Mouse (Mus musculus) liver, embryonic 16.5 days (tissue): ENCODE results near the gene Rbm44. TPM values are rescaled to one million over a fixed set of nuclear protein-coding genes. Genes with fewer than 3 reads are reported as not detected.
A peak's percentile ranks its signal among the peaks of the same experiment; 100 is the strongest.

Source experiments
- ATAC-seq: fragments of 200-750 bp; cut with Nextera tagmentation; 2 replicates; pipeline ENCODE4 v1.8.0; 2017; ENCODE audit warnings: low read depth, mild to moderate bottlenecking, moderate number of reproducible peaks, moderate library complexity
- H3K27ac ChIP-seq: fragments of 300-500 bp; sonication (generic); 2 replicates; pipeline ENCODE4 v1.5.1; 2014; ENCODE audit warnings: mild to moderate bottlenecking, low read length
- H3K27me3 ChIP-seq: fragments of 300-500 bp; sonication (generic); 2 replicates; pipeline ENCODE4 v1.6.1; 2014; ENCODE audit warnings: low read depth, low read length, mixed read lengths; ENCODE audit not compliant: control insufficient read depth, insufficient read depth
- H3K36me3 ChIP-seq: fragments of 300-500 bp; sonication (generic); 2 replicates; pipeline ENCODE4 v1.6.1; 2014; ENCODE audit warnings: mild to moderate bottlenecking; ENCODE audit not compliant: control insufficient read depth, insufficient read depth
- H3K4me1 ChIP-seq: fragments of 300-500 bp; sonication (generic); 2 replicates; pipeline ENCODE4 v1.6.1; 2014; ENCODE audit warnings: low read depth, low read length, mixed read lengths; ENCODE audit not compliant: control insufficient read depth
- H3K4me2 ChIP-seq: fragments of 300-500 bp; sonication (generic); 2 replicates; pipeline ENCODE4 v1.6.1; 2014; ENCODE audit warnings: low read depth, low read length, mixed read lengths
- H3K4me3 ChIP-seq: fragments of 300-500 bp; sonication (generic); 2 replicates; pipeline ENCODE4 v1.5.1; 2014; ENCODE audit warnings: low read depth, mild to moderate bottlenecking, low read length
- H3K9ac ChIP-seq: fragments of 300-500 bp; sonication (generic); 2 replicates; pipeline ENCODE4 v1.6.1; 2014; ENCODE audit warnings: low read depth, low read length
- H3K9me3 ChIP-seq: fragments of 300-500 bp; sonication (generic); replicated peaks from 2 replicates; pipeline ENCODE4 v1.6.1; 2016; ENCODE audit warnings: low read length; ENCODE audit not compliant: control insufficient read depth
- WGBS: fragments of 180-500 bp; shearing (Covaris S2); extraction: QIAGEN DNeasy Blood & Tissue Kit; methylation state at CpG from one replicate; pipeline ENCODE4 v1.1.7; 2014; ENCODE audit not compliant: insufficient replicate concordance; 5-methylcytosine and 5-hydroxymethylcytosine counted together
- polyA plus RNA-seq: library from polyadenylated mRNA; unstranded; fragments of >200 nt; fragmentation: Nextera tagmentation; extraction: Ambion mirVana; gene quantifications from 2 replicates; pipeline ENCODE4 v1.2.1, GENCODE M21; 2015

Gene Rbm44
- polyA plus RNA-seq, 1 experiment from 2014 or later: 0.63 TPM

DNA sequence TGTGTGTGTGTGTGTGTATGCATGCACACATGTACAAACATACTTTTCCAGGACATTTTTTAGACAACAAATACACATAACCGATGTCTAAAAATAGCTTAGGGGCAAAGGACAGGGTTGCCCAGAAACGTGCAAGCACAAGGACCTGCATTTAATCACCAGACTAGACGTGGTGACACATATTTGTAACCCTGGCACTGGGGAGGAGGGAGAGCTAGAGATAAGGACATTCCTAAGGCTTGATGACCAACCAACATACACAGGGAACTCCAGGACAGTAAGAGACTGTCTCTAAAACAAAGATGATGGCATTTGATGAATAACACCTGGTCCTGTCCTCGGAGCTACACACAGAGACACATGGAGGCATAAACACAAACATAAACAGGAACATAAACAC, 35.6 kb upstream of the Rbm44 start:
- no peak overlapping the region for H3K9ac ChIP-seq
- 39% methylated on average over 4 of the region's 4 CpGs for WGBS
- no peak overlapping the region for H3K4me3 ChIP-seq
- no peaks in the 10 kb centered on the region; the same call in none of the 2 replicates for H3K36me3 ChIP-seq
- H3K27ac ChIP-seq: no peak overlapping the region
- H3K9me3 ChIP-seq: no peaks in the 10 kb centered on the region
- H3K4me2 ChIP-seq: no peak overlapping the region
- ATAC-seq: no peak
- H3K27me3 ChIP-seq: no peaks in the 10 kb centered on the region
- H3K4me1 ChIP-seq: no peaks in the 10 kb centered on the region

DNA sequence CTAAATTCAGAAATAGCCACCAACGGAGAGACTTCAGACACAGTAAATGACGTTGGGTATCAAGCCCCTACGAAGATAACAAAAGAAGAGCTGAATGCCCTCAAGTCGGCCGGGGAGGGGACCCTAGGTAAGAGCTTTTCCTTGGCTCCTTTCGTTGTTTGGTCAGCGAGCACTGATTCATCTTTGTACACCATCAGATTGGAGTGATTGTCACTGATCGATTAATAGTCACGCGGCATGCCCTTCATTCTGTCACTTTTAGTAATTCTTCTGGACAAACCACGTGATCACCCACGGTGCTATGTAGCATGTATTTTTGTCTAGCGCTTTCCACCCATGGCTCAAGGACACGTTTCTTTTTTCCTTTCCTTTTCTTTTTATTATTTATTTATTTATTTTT, 32.7 kb upstream of the Rbm44 start:
- Histone ChIP-seq H3K27me3 (no peaks in the 10 kb centered on the region), H3K4me3 (no peak overlapping the region), H3K4me2 (no peak overlapping the region), H3K4me1 (no peaks in the 10 kb centered on the region), H3K27ac (no peak overlapping the region), H3K36me3 (no peaks in the 10 kb centered on the region; the same call in 1 of the 2 replicates), H3K9ac (no peak overlapping the region), H3K9me3 (no peaks in the 10 kb centered on the region)
- 78% methylated on average over 14 of the region's 14 CpGs for WGBS
- ATAC-seq: no peak

DNA sequence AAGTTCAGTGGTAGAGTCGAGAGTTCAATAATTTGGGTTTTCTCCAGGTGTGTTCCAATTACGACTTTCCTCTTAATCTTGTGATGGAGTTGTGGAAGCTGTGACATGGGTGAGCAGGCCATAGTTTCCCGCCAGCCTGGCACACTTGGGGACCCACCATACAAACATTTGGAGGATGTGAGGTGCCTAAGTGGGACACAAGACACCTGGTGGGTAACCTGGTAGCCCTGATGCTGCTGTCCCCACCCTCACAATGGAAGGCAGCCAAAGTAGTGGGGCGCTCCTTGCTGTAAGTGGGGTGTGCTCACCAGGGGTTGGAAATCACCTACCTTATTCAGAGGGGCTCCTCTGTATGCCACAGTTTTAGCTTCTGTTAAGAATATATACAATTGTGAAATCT, 32.3 kb upstream of the Rbm44 start:
- Histone ChIP-seq H3K27me3 (no peaks in the 10 kb centered on the region), H3K9me3 (no peaks in the 10 kb centered on the region), H3K36me3 (no peaks in the 10 kb centered on the region), H3K27ac (no peak overlapping the region), H3K4me3 (no peak overlapping the region), H3K4me2 (no peak overlapping the region), H3K9ac (no peak overlapping the region), H3K4me1 (no peaks in the 10 kb centered on the region)
- no peak for ATAC-seq
- WGBS: 61% methylated on average over 4 of the region's 4 CpGs

DNA sequence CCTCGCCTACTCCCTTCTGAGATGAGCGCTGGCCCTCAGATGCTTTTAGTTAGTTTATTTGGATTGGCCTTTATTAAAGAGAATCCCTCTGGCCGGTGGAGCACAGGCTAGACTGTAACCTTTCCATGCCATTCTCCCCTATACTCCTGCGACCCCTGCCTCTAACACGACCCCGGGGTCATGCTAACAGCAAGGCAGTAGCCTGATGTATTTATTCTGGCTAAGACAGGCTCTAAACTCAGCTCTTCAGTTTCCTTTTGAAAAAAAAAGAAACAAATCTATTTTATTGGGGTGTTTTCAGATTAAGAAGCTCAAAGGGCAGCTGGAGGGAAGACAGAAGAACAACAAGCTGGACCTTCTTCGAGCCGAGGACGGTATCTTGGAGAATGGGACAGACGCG, 22.8 kb upstream of the Rbm44 start:
- Histone ChIP-seq H3K4me3 (no peak overlapping the region), H3K27ac (no peak overlapping the region), H3K27me3 (no peaks in the 10 kb centered on the region), H3K9ac (no peak overlapping the region), H3K4me2 (no peak overlapping the region), H3K36me3 (peaks cover 8% of the 10 kb centered on the region), H3K9me3 (no peaks in the 10 kb centered on the region), H3K4me1 (no peaks in the 10 kb centered on the region)
- ATAC-seq: no peak
- 73% methylated on average over 11 of the region's 11 CpGs for WGBS

DNA sequence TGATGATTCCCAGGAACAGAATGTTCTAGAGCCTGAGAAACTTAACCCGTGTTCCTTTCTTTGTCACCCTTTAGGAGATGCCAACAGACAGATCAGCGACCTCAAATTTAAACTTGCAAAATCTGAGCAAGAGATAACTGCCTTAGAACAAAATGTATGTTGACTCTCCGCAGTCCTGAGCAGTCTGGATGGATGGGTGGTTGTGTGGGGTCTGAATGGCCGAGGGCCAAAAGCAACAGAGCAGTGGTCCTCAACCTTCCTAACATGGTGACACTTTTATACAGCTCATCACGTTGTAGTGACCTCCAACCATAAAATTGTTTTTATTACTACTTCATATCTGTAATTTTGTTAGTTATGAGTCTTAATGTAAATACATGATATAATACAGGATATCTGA, 21.9 kb upstream of the Rbm44 start:
- no peaks in the 10 kb centered on the region for H3K4me1 ChIP-seq
- no peak for ATAC-seq
- H3K36me3 ChIP-seq: peaks cover 11% of the 10 kb centered on the region
- 66% methylated on average over 5 of the region's 5 CpGs for WGBS
- no peak overlapping the region for H3K4me3 ChIP-seq
- H3K27me3 ChIP-seq: no peaks in the 10 kb centered on the region
- no peak overlapping the region for H3K27ac ChIP-seq
- no peaks in the 10 kb centered on the region for H3K9me3 ChIP-seq
- H3K4me2 ChIP-seq: no peak overlapping the region
- H3K9ac ChIP-seq: no peak overlapping the region

DNA sequence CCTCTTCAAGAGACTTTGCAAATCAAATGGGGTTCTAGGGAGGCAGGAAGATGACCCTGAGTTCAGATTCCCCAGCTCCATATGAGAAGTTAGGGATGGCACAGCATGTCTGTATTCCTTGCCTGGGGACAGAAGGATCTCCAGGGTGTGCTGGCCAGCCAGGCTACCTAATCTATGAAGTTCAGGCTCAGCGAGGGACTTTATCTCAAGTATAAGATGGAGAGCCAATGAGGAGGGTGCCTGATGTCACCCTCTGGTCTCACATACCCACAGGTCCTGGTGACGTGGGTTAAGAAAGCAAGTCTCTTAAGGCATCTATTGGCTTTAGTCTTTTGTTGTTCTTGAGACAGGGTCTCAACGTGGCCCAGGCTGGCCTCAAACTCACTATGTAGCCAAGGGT, 21.4 kb upstream of the Rbm44 start:
- 38% methylated on average over 3 of the region's 3 CpGs for WGBS
- H3K36me3 ChIP-seq: peaks cover 16% of the 10 kb centered on the region

DNA sequence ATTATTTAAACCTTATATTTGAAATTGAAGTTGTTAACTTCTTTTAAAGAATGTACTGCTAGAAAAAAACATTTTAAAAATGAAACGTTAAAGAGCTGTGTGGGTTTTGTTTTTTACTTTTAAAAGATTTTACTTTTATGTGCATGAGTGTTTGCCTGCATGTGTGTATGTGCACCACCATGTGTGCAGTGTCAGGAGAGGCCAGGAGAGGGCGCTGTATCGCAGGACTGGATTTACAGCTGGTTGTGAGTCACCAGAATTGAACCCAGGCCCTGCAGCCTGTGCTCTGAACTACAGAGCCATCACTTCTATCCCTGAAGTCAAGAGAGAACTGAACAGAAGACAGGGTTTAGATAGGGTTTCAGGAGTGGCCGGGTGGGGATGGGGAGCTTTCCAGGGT, 16.0 kb upstream of the Rbm44 start:
- H3K9ac ChIP-seq: no peak overlapping the region
- no peak overlapping the region for H3K4me2 ChIP-seq
- H3K27ac ChIP-seq: no peak overlapping the region
- no peaks in the 10 kb centered on the region for H3K4me1 ChIP-seq
- no peaks in the 10 kb centered on the region for H3K27me3 ChIP-seq
- peaks cover 20% of the 10 kb centered on the region for H3K36me3 ChIP-seq
- no peak for ATAC-seq
- no peaks in the 10 kb centered on the region; the same call in 1 of the 2 replicates for H3K9me3 ChIP-seq
- H3K4me3 ChIP-seq: no peak overlapping the region
- WGBS: 69% methylated on average over 4 of the region's 4 CpGs

More for the DNA sequence above, 21.4 kb upstream of the Rbm44 start:
- ATAC-seq: peak; percentile 9; the same call in 1 of the 2 replicates
- Histone ChIP-seq H3K4me3 (no peak overlapping the region), H3K9me3 (no peaks in the 10 kb centered on the region), H3K9ac (no peak overlapping the region), H3K27ac (no peak overlapping the region), H3K4me1 (no peaks in the 10 kb centered on the region), H3K4me2 (no peak overlapping the region), H3K27me3 (no peaks in the 10 kb centered on the region)

DNA sequence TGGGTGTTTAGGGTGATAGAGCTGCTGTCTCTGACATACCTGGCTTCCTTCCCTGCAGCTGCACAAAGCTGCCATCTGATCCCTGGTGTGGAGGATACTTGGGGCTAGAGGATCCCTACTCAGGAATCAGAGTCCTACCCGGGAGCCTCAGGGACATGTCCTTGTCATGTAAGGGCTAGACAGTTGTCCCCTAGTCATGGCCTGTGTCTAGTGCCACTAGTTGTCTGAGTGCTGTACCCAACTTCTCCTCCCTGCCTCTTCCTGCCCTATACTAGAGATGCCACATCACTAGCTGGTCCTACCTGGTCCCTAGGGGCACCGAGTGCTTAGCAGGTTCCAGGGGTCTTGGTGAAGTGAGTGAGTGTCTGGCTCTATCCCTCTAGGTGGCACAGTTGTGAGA, 7.9 kb upstream of the Rbm44 start:
- Histone ChIP-seq H3K4me1 (no peaks in the 10 kb centered on the region), H3K4me2 (no peak overlapping the region), H3K4me3 (no peak overlapping the region), H3K36me3 (no peaks in the 10 kb centered on the region), H3K27ac (no peak overlapping the region), H3K9ac (no peak overlapping the region), H3K9me3 (no peaks in the 10 kb centered on the region), H3K27me3 (no peaks in the 10 kb centered on the region)
- ATAC-seq: no peak
- WGBS: 52% methylated on average over 2 of the region's 2 CpGs

DNA sequence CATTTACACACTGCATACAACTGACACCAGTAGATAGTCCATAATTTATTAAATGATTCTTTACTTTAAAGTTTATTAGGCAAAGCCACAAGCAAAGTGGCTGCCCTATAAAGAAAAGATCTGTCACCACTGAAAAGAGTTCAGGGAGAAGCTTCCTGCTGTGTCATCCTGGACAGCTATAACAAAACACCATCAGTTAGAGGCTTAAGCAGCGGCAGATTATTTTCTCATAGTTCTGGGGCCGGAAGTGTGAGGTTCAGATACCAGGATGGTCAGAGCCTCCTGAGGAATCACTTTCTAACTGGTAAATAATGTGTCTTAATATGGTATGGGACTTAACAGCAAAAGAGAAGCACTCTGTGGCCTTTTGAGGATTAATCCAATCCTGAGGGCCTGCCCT, 6.6 kb downstream of the Rbm44 start:
- WGBS: 37% methylated on average over 2 of the region's 2 CpGs
- no peak overlapping the region for H3K9ac ChIP-seq
- no peaks in the 10 kb centered on the region for H3K27me3 ChIP-seq
- H3K4me1 ChIP-seq: no peaks in the 10 kb centered on the region
- H3K4me2 ChIP-seq: no peak overlapping the region
- H3K27ac ChIP-seq: no peak overlapping the region
- no peaks in the 10 kb centered on the region for H3K36me3 ChIP-seq
- H3K9me3 ChIP-seq: no peaks in the 10 kb centered on the region
- no peak overlapping the region for H3K4me3 ChIP-seq
- no peak for ATAC-seq

DNA sequence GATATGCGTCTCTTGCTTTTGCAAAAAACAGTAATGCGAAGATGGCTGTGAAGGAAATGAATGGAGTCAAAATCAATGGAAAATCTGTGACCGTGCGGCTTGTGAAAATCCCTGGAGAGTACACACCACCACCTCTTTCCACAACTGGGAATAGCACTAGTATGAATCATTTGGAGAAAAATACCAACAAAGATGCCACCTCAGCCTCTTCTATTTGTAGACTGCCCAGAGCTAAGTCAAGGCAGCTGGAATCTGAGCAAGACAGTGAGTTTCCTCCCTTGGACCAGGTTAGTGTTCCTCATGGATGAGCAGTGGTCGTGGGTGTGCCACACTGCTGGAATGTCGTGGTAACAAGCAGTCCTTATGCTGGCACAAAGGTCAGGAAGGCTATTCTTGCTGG, 21.9 kb downstream of the Rbm44 start:
- 64% methylated on average over 6 of the region's 6 CpGs for WGBS
- Histone ChIP-seq H3K36me3 (no peaks in the 10 kb centered on the region), H3K27ac (no peak overlapping the region)

More for the DNA sequence above, 21.9 kb downstream of the Rbm44 start:
- Histone ChIP-seq H3K4me1 (no peaks in the 10 kb centered on the region), H3K9me3 (no peaks in the 10 kb centered on the region), H3K9ac (no peak overlapping the region), H3K4me2 (no peak overlapping the region), H3K27me3 (no peaks in the 10 kb centered on the region), H3K4me3 (no peak overlapping the region)
- no peak for ATAC-seq
